In the genomic region with DNA sequence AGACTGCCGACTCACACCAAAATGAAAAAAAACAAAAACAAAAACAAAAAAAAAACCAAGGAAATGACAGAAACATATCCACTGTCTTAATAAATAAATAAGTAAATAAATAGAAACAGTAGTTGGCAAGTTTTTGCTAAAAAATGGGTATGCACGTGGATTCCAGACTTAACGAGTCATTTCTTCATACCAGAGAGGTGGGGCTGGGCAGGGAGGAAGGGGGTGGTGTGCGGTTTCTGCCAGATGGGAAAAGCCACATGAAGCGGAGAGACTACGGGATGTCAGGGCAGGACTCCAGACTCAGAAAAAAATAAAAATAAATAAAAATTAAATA, we compare ENCODE assay signal across 8 mouse cellular contexts. TPM values are rescaled to one million over a fixed set of nuclear protein-coding genes. Genes with fewer than 3 reads are reported as not detected.
DNase-seq lines count a peak whose midpoint lies in the region; ATAC-seq and TF ChIP-seq lines count a peak whose summit lies in the region.

No protein-coding gene starts in this region.

- 7% methylated on average over 6 of the region's 6 CpGs for WGBS in intestine, embryonic 14.5 days
- WGBS in lung, embryonic 15.5 days: 3% methylated on average over 6 of the region's 6 CpGs
- 10% methylated on average over 6 of the region's 6 CpGs for WGBS in small intestine, adult 2 months

- peak; percentile 44; the same call in 1 of the 2 replicates for ATAC-seq in intestine, embryonic 14.5 days (replicated peaks; ENCODE audit: low FRiP score, low TSS enrichment, low read depth)
- no peak for ATAC-seq in lung, embryonic 15.5 days (ENCODE audit: borderline replicate concordance, extremely low read depth, low FRiP score, low TSS enrichment)

- TF ChIP-seq CTCF in gastrocnemius, adult 2 months (IDR thresholded peaks at IDR 0.05): no peak
- TF ChIP-seq CTCF in ES-Bruce4 (IDR thresholded peaks at IDR 0.05; ENCODE audit: low read depth, low read length): no peak
- no peak for TF ChIP-seq CTCF in embryonic fibroblast, embryonic 13.5 days (IDR thresholded peaks at IDR 0.05; ENCODE audit: borderline replicate concordance, insufficient read depth, low read length)
- TF ChIP-seq CTCF in small intestine, adult 2 months (IDR thresholded peaks at IDR 0.05; ENCODE audit: extremely low read depth, insufficient read length, insufficient replicate concordance, low read depth, low read length): no peak

- no peaks in the 10 kb centered on the region for H3K36me3 ChIP-seq in ES-Bruce4 (ENCODE audit: control insufficient read depth, insufficient read depth, low read length, poor library complexity, severe bottlenecking)
- no peaks in the 10 kb centered on the region for H3K36me3 ChIP-seq in intestine, embryonic 14.5 days (ENCODE audit: control insufficient read depth, insufficient read depth, low read length)
- no peaks in the 10 kb centered on the region for H3K36me3 ChIP-seq in lung, embryonic 15.5 days
- H3K36me3 ChIP-seq in small intestine, adult 2 months (ENCODE audit: control insufficient read depth, insufficient read depth, low read length): no peaks in the 10 kb centered on the region

- peak overlapping the region; percentile 98 for H3K9ac ChIP-seq in ES-Bruce4 (ENCODE audit: low read depth, poor library complexity, severe bottlenecking)
- H3K9ac ChIP-seq in intestine, embryonic 14.5 days (ENCODE audit: low read length): peak overlapping the region; percentile 96
- peak overlapping the region; percentile 94; the same call in 1 of the 2 replicates for H3K9ac ChIP-seq in lung, embryonic 15.5 days

- H3K4me3 ChIP-seq in gastrocnemius, adult 2 months: peak overlapping the region; percentile 90
- H3K4me3 ChIP-seq in ES-Bruce4 (ENCODE audit: low read depth, low read length): no peak overlapping the region
- H3K4me3 ChIP-seq in embryonic fibroblast, embryonic 13.5 days (ENCODE audit: insufficient read depth, low read length): peak overlapping the region; percentile 52
- peak overlapping the region; percentile 86 for H3K4me3 ChIP-seq in intestine, embryonic 14.5 days (ENCODE audit: low read depth, low read length)
- H3K4me3 ChIP-seq in lung, embryonic 15.5 days: peak overlapping the region; percentile 85
- H3K4me3 ChIP-seq in small intestine, adult 2 months (ENCODE audit: low read depth, low read length): peak overlapping the region; percentile 98

- no peak for TF ChIP-seq EP300 in ES-Bruce4 (IDR thresholded peaks at IDR 0.05; ENCODE audit: insufficient read depth, low read depth, low read length)

- no peaks in the 10 kb centered on the region for H3K4me1 ChIP-seq in ES-Bruce4 (ENCODE audit: control insufficient read depth, insufficient read depth, low read length)
- peaks cover 15% of the 10 kb centered on the region for H3K4me1 ChIP-seq in embryonic fibroblast, embryonic 13.5 days (ENCODE audit: control insufficient read depth, insufficient read depth, low read length)
- peaks cover 15% of the 10 kb centered on the region for H3K4me1 ChIP-seq in intestine, embryonic 14.5 days (replicated peaks; ENCODE audit: control insufficient read depth, insufficient read depth, low read length)
- H3K4me1 ChIP-seq in lung, embryonic 15.5 days: peaks cover 43% of the 10 kb centered on the region
- H3K4me1 ChIP-seq in small intestine, adult 2 months (ENCODE audit: control insufficient read depth, insufficient read depth, insufficient read length, low read length): peaks cover 5% of the 10 kb centered on the region

- intact Hi-C loops in gastrocnemius, adult 2 months (cut with DNase I): no loop called here

- DNase-seq in gastrocnemius, adult 2 months: peak; percentile 73
- no peak for DNase-seq in gastrocnemius, postnatal 25 days
- DNase-seq in intestine, embryonic 14.5 days (ENCODE audit: low spot score): no peak
- DNase-seq in urinary bladder, postnatal 4 days (ENCODE audit: low spot score in 2 of 2): no peak

- peak overlapping the region; percentile 84 for H3K4me2 ChIP-seq in intestine, embryonic 14.5 days (ENCODE audit: low read length)
- peak overlapping the region; percentile 93 for H3K4me2 ChIP-seq in lung, embryonic 15.5 days

- H3K9me3 ChIP-seq in ES-Bruce4 (replicated peaks; ENCODE audit: control insufficient read depth, insufficient read depth, low read length, poor library complexity, severe bottlenecking): no peaks in the 10 kb centered on the region
- H3K9me3 ChIP-seq in intestine, embryonic 14.5 days (ENCODE audit: control insufficient read depth, low read length): no peaks in the 10 kb centered on the region
- H3K9me3 ChIP-seq in lung, embryonic 15.5 days: no peaks in the 10 kb centered on the region

- H3K27ac ChIP-seq in gastrocnemius, adult 2 months: peak overlapping the region; percentile 99
- H3K27ac ChIP-seq in ES-Bruce4 (ENCODE audit: insufficient read depth, low read length): no peak overlapping the region
- peak overlapping the region; percentile 57; the same call in 1 of the 2 replicates for H3K27ac ChIP-seq in embryonic fibroblast, embryonic 13.5 days (ENCODE audit: insufficient read depth, low read length)
- no peak overlapping the region for H3K27ac ChIP-seq in intestine, embryonic 14.5 days (ENCODE audit: low read depth)
- no peak overlapping the region for H3K27ac ChIP-seq in lung, embryonic 15.5 days
- no peak overlapping the region for H3K27ac ChIP-seq in small intestine, adult 2 months (ENCODE audit: insufficient read depth, low read depth, low read length)

- no peak for TF ChIP-seq POLR2A in ES-Bruce4 (IDR thresholded peaks at IDR 0.05; ENCODE audit: insufficient read depth, low read length)
- no peak for TF ChIP-seq POLR2A in embryonic fibroblast, embryonic 13.5 days (IDR thresholded peaks at IDR 0.05; ENCODE audit: low read depth, low read length)
- TF ChIP-seq POLR2A in small intestine, adult 2 months (IDR thresholded peaks at IDR 0.05; ENCODE audit: low read depth, low read length): no peak

- H3K27me3 ChIP-seq in ES-Bruce4 (ENCODE audit: control insufficient read depth, insufficient read depth, low read length, poor library complexity, severe bottlenecking): no peaks in the 10 kb centered on the region; the same call in 1 of the 2 replicates
- no peaks in the 10 kb centered on the region for H3K27me3 ChIP-seq in intestine, embryonic 14.5 days (replicated peaks; ENCODE audit: control insufficient read depth, insufficient read depth, low read length)
- H3K27me3 ChIP-seq in lung, embryonic 15.5 days: no peaks in the 10 kb centered on the region
- H3K27me3 ChIP-seq in small intestine, adult 2 months (ENCODE audit: control insufficient read depth, insufficient read depth, low read length): no peaks in the 10 kb centered on the region

RNA-seq across cellular contexts. Expression of a gene that starts 1.4 kb away (rescaled TPM):
- 100 to 1,000 TPM; 286 to 331 TPM for total RNA-seq in gastrocnemius, adult 2 months (2021)
- total RNA-seq in gastrocnemius, postnatal 25 days (2021): 100 to 1,000 TPM; 208 to 217 TPM
- polyA plus RNA-seq in ES-Bruce4 (2011; ENCODE audit: insufficient read depth, insufficient read length, low read depth, missing spikeins): 35.8 and 42.2 TPM in 2 replicates
- polyA plus RNA-seq in embryonic fibroblast, embryonic 13.5 days (2011; ENCODE audit: insufficient read length, low read depth, missing spikeins): 41.3 and 46.0 TPM in 2 replicates
- 30.1 and 32.6 TPM in 2 replicates for polyA plus RNA-seq in intestine, embryonic 14.5 days (2014; fragmentation: Nextera tagmentation; extraction: Ambion mirVana)
- polyA plus RNA-seq in lung, embryonic 15.5 days (2015; fragmentation: Nextera tagmentation; extraction: Ambion mirVana): 35.5 and 39.1 TPM in 2 replicates
- polyA plus RNA-seq in small intestine, adult 2 months (2012; rRNA removed): 4.4 and 4.5 TPM in 2 replicates

RNA-seq across cellular contexts. Expression of a gene that starts 37.9 kb away (rescaled TPM):
- total RNA-seq in gastrocnemius, adult 2 months (2021): 10 to 100 TPM; 17.1 to 22.0 TPM
- total RNA-seq in gastrocnemius, postnatal 25 days (2021): 10 to 100 TPM; 16.2 to 17.4 TPM
- 114 and 117 TPM in 2 replicates for polyA plus RNA-seq in ES-Bruce4 (2011; ENCODE audit: insufficient read depth, insufficient read length, low read depth, missing spikeins)
- polyA plus RNA-seq in embryonic fibroblast, embryonic 13.5 days (2011; ENCODE audit: insufficient read length, low read depth, missing spikeins): 47.8 and 56.3 TPM in 2 replicates
- polyA plus RNA-seq in intestine, embryonic 14.5 days (2014; fragmentation: Nextera tagmentation; extraction: Ambion mirVana): 74.3 and 83.2 TPM in 2 replicates
- polyA plus RNA-seq in lung, embryonic 15.5 days (2015; fragmentation: Nextera tagmentation; extraction: Ambion mirVana): 67.1 and 90.4 TPM in 2 replicates
- 10.2 and 19.2 TPM in 2 replicates for polyA plus RNA-seq in small intestine, adult 2 months (2012; rRNA removed)

Comparison
In these comparisons a context has a peak if more than half of its experiments do, and no peak if none do; other contexts are left out.
1. H3K27ac ChIP-seq: peak in gastrocnemius, adult 2 months (single experiment) and embryonic fibroblast, embryonic 13.5 days (single experiment); none in ES-Bruce4 (single experiment), intestine, embryonic 14.5 days (single experiment), lung, embryonic 15.5 days (single experiment) and small intestine, adult 2 months (single experiment).
2. Peak in every context shown above with its lines, with median percentiles within 50 percentile points of each other: H3K9ac ChIP-seq.